Mouse (Mus musculus): ENCODE data around the gene Tmem262.
A peak's percentile ranks its signal among the peaks of the same experiment; 100 is the strongest.

Tmem262 gene

GRCm38 (mm10) chr19:6079983-6080480, at the start of gene Tmem262:
Gene Tmem262, plus strand, starts transcription at chr19:6080033.
- no peak for DNase-seq (ENCODE audit: low read depth, low spot score)

- no peak for DNase-seq (ENCODE audit: low read depth, low spot score)
These were observed 49.1 kb upstream of the Tmem262 start for GRCm38 (mm10) chr19:6030520-6031280.

- DNase-seq (ENCODE audit: low read depth, low spot score) = no peak
These were observed 43.8 kb upstream of the Tmem262 start for GRCm38 (mm10) chr19:6035966-6036585.

GRCm38 (mm10) chr19:6037695-6038094, 42.1 kb upstream of the Tmem262 start:
- no peak for DNase-seq (ENCODE audit: low read depth, low spot score)

GRCm38 (mm10) chr19:6038326-6038725, 41.5 kb upstream of the Tmem262 start:
- no peak for DNase-seq (ENCODE audit: low read depth, low spot score)

- DNase-seq (ENCODE audit: low read depth, low spot score) = no peak
These were observed 39.8 kb upstream of the Tmem262 start for GRCm38 (mm10) chr19:6040002-6040401.

GRCm38 (mm10) chr19:6042293-6042692, 37.5 kb upstream of the Tmem262 start:
- DNase-seq (ENCODE audit: low read depth, low spot score) = no peak

GRCm38 (mm10) chr19:6044102-6044501, 35.7 kb upstream of the Tmem262 start:
- peak; percentile 70 for DNase-seq (ENCODE audit: low read depth, low spot score)

- DNase-seq (ENCODE audit: low read depth, low spot score) = peak; percentile 77
These were observed 34.2 kb upstream of the Tmem262 start for GRCm38 (mm10) chr19:6045366-6046293.

- DNase-seq (ENCODE audit: low read depth, low spot score) = peak; percentile 94
These were observed 33.3 kb upstream of the Tmem262 start, which contains the start of gene Syvn1 for GRCm38 (mm10) chr19:6046294-6047153. Gene Syvn1, plus strand, starts transcription at chr19:6046576.

GRCm38 (mm10) chr19:6047154-6047898, 32.5 kb upstream of the Tmem262 start:
- DNase-seq (ENCODE audit: low read depth, low spot score) = no peak

- no peak for DNase-seq (ENCODE audit: low read depth, low spot score)
These were observed 32.0 kb upstream of the Tmem262 start for GRCm38 (mm10) chr19:6047899-6048166.

GRCm38 (mm10) chr19:6048681-6049410, 31.0 kb upstream of the Tmem262 start:
- peak; percentile 5 for DNase-seq (ENCODE audit: low read depth, low spot score)

GRCm38 (mm10) chr19:6052516-6052915, 27.3 kb upstream of the Tmem262 start:
- peak; percentile 5 for DNase-seq (ENCODE audit: low read depth, low spot score)

GRCm38 (mm10) chr19:6054296-6054695, 25.5 kb upstream of the Tmem262 start:
- DNase-seq (ENCODE audit: low read depth, low spot score) = no peak

GRCm38 (mm10) chr19:6056696-6057095, 23.1 kb upstream of the Tmem262 start:
- no peak for DNase-seq (ENCODE audit: low read depth, low spot score)

GRCm38 (mm10) chr19:6057313-6058096, 22.3 kb upstream of the Tmem262 start, which contains the start of the genes Mrpl49 and Fau:
Gene Mrpl49, minus strand, starts transcription at chr19:6057785.
Gene Fau, plus strand, starts transcription at chr19:6057844.
- DNase-seq (ENCODE audit: low read depth, low spot score) = peak; percentile 100

GRCm38 (mm10) chr19:6058513-6058912, 21.3 kb upstream of the Tmem262 start:
- DNase-seq (ENCODE audit: low read depth, low spot score) = no peak

- DNase-seq (ENCODE audit: low read depth, low spot score) = no peak
These were observed 20.9 kb upstream of the Tmem262 start for GRCm38 (mm10) chr19:6058966-6059365.

Data from CD4-positive, CD25-positive, alpha-beta regulatory T cell, adult 2 months (primary cell).